Mouse (Mus musculus) CH12.LX (cell line): ENCODE data around the gene Gprasp1. TPM values are rescaled to one million over a fixed set of nuclear protein-coding genes. Genes with fewer than 3 reads are reported as not detected.
"Not testable (repeated sequence)": the region's sequence is repeated elsewhere in the genome, so short reads cannot be mapped to it uniquely, and the experiment has no call there.

Source experiments
- DNase-seq: peaks from one replicate; pipeline ENCODE4 v3.0.0-alpha.2; 2013; ENCODE audit errors: extremely low read depth
- H3K27ac ChIP-seq: 2 replicates; pipeline ENCODE4 v1.5.1; 2012; ENCODE audit warnings: low read depth, mild to moderate bottlenecking, control low read depth, moderate library complexity; ENCODE audit not compliant: insufficient read depth
- H3K27me3 ChIP-seq: replicated peaks from 2 replicates; pipeline ENCODE3; 2012; ENCODE audit warnings: inconsistent platforms
- H3K36me3 ChIP-seq, 2 experiments: replicated peaks in 1 of 2; 2 replicates each; pipeline versions ENCODE3 to v1.6.1; 2012; ENCODE audit warnings: inconsistent platforms in 1 of 2, low read length in 1 of 2, mild to moderate bottlenecking in 1 of 2, mixed read lengths in 1 of 2, moderate library complexity in 1 of 2; ENCODE audit not compliant: control insufficient read depth in 1 of 2, insufficient read depth in 1 of 2
- H3K4me1 ChIP-seq, 2 experiments: 2 replicates each; pipeline ENCODE4 v1.6.1; 2012; ENCODE audit warnings: inconsistent platforms in 1 of 2, moderate library complexity in 1 of 2; ENCODE audit not compliant: insufficient read depth in 2 of 2, control insufficient read depth in 1 of 2
- H3K4me2 ChIP-seq: 2 replicates; pipeline ENCODE4 v1.6.1; 2012; ENCODE audit warnings: low read depth, mild to moderate bottlenecking, control low read depth; ENCODE audit not compliant: poor library complexity, insufficient read depth, severe bottlenecking
- H3K4me3 ChIP-seq, 3 experiments: fragments of 150-350 bp in 1 of 3; sonication (generic) in 1 of 3; replicated peaks in 1 of 3; 2 replicates each; pipeline versions ENCODE3 to v1.5.1; 2011 to 2012; ENCODE audit warnings: low read depth in 2 of 3, low read length in 2 of 3, mild to moderate bottlenecking in 2 of 3, moderate library complexity in 2 of 3, control low read depth in 1 of 3, improper control_type of control experiment in 1 of 3, inconsistent platforms in 1 of 3, mixed read lengths in 1 of 3; ENCODE audit not compliant: poor library complexity in 1 of 3
- H3K79me2 ChIP-seq: replicated peaks from 2 replicates; pipeline ENCODE4 v1.6.1; 2012; ENCODE audit warnings: mild to moderate bottlenecking, moderate library complexity; ENCODE audit not compliant: control insufficient read depth, poor library complexity, insufficient read depth, severe bottlenecking; ENCODE audit errors: extremely low read depth
- H3K9ac ChIP-seq: 2 replicates; pipeline ENCODE4 v1.6.1; 2012; ENCODE audit warnings: low read depth, mild to moderate bottlenecking, control low read depth, moderate library complexity; ENCODE audit not compliant: insufficient read depth
- H3K9me3 ChIP-seq: replicated peaks from 2 replicates; pipeline ENCODE3; 2012; ENCODE audit warnings: low read length, inconsistent platforms, mixed read lengths
- CHD2 ChIP-seq: IDR thresholded peaks from 2 replicates; pipeline ENCODE4 v1.6.1; 2011; ENCODE audit warnings: low read length, improper control_type of control experiment
- CTCF ChIP-seq, 2 experiments: IDR thresholded peaks in 1 of 2; conservative IDR thresholded peaks in 1 of 2; 2 replicates each; pipeline ENCODE4 v1.5.1; 2011 to 2012; ENCODE audit warnings: low read depth in 2 of 2, low read length in 2 of 2, improper control_type of control experiment in 1 of 2, inconsistent platforms in 1 of 2, mild to moderate bottlenecking in 1 of 2, moderate library complexity in 1 of 2
- RAD21 ChIP-seq: IDR thresholded peaks from 2 replicates; pipeline ENCODE4 v1.6.1; 2011; ENCODE audit warnings: low read depth, mild to moderate bottlenecking, low read length, improper control_type of control experiment, moderate library complexity
- SMC3 ChIP-seq: IDR thresholded peaks from 2 replicates; pipeline ENCODE4 v1.6.1; 2011; ENCODE audit warnings: low read depth, low read length, improper control_type of control experiment
- dilution Hi-C: fragments of 300-500 bp; cut with MboI; formaldehyde crosslinking; loops from 2 replicates; pipeline ENCODE4 v1.14.3; 2020; ENCODE audit warnings: low sequenced_read_pairs; ENCODE audit not compliant: extremely low pct_unique_long_range_greater_than_20kb, extremely low pct_ligation_motif_present
- in situ Hi-C: fragments of 300-500 bp; cut with MboI; formaldehyde crosslinking; loops from 3 replicates; pipeline ENCODE4 v1.14.3; 2019; ENCODE audit warnings: low sequenced_read_pairs, low pct_ligation_motif_present, low pct_unique_long_range_greater_than_20kb, mixed read lengths
- polyA plus RNA-seq: library from polyadenylated mRNA; unstranded; fragments of >175 nt; gene quantifications from 2 replicates; pipeline ENCODE4 v1.2.1, GENCODE M21; 2012; ENCODE audit warnings: low read depth; ENCODE audit not compliant: insufficient read length
- total RNA-seq, 2 experiments: library from RNA; depleted of rRNA; stranded (reverse); fragments of 300-350 nt in 1 of 2; fragments of >200 nt in 1 of 2; gene quantifications; 2 replicates each; pipeline ENCODE4 v1.2.3; 2012 to 2014

The Gprasp1 gene
- total and polyA plus RNA-seq, 3 experiments = 6.4 to 15.7 (median 9.3) TPM

- H3K27ac ChIP-seq, H3K9ac ChIP-seq, H3K79me2 ChIP-seq, H3K4me3 ChIP-seq, H3K4me2 ChIP-seq, H3K27me3 ChIP-seq, in situ Hi-C loops, H3K4me1 ChIP-seq, H3K36me3 ChIP-seq, dilution Hi-C loops, H3K9me3 ChIP-seq: not testable (repeated sequence)
- TF ChIP-seq SMC3 = 0 out of 2 replicates have a peak, but pooled peaks have one; percentile 13
- TF ChIP-seq CTCF (conservative IDR thresholded peaks at IDR 0.05 in 1 of 2, IDR thresholded peaks at IDR 0.05 in 1 of 2; ENCODE audit: low read depth in 2 of 2, low read length in 2 of 2) = peak; percentile 11 to 49; a peak in 2 of 4 replicates
- TF ChIP-seq CHD2 = peak; percentile 17; the same call in 1 of the 2 replicates
- peak; percentile 29 for TF ChIP-seq RAD21
- DNase-seq = peak; percentile 43
Observed at GRCm38 (mm10) chrX:135839397-135840391, 97.2 kb downstream of the Gprasp1 start.

Other genes with a start within 250 kb of the Gprasp1 start
- 0.46 and 0.55 TPM in 2 replicates for gene AV320801, start 248.1 kb upstream of the Gprasp1 start, total RNA-seq (2012; rRNA removed)
- 2.4 and 2.9 TPM in 2 replicates for gene AV320801, start 248.1 kb upstream of the Gprasp1 start, total RNA-seq (2014; rRNA removed)
- 0.81 and 1.3 TPM in 2 replicates for gene AV320801, start 248.1 kb upstream of the Gprasp1 start, polyA plus RNA-seq
- gene Nxf7, start 144.0 kb upstream of the Gprasp1 start, total RNA-seq (2012; rRNA removed) = 68.3 and 96.7 TPM in 2 replicates
- gene Nxf7, start 144.0 kb upstream of the Gprasp1 start, total RNA-seq (2014; rRNA removed) = 120 and 132 TPM in 2 replicates
- gene Nxf7, start 144.0 kb upstream of the Gprasp1 start, polyA plus RNA-seq = 133 and 183 TPM in 2 replicates
- 0.08 TPM in 2 replicates for gene Prame, start 115.0 kb upstream of the Gprasp1 start, total RNA-seq (2012; rRNA removed)
- gene Prame, start 115.0 kb upstream of the Gprasp1 start, total RNA-seq (2014; rRNA removed) = not detected in 2 replicates
- not detected in 2 replicates for gene Prame, start 115.0 kb upstream of the Gprasp1 start, polyA plus RNA-seq
- 6.6 and 7.2 TPM in 2 replicates for gene Tcp11x2, start 48.9 kb upstream of the Gprasp1 start, total RNA-seq (2012; rRNA removed)
- 12.4 and 15.0 TPM in 2 replicates for gene Tcp11x2, start 48.9 kb upstream of the Gprasp1 start, total RNA-seq (2014; rRNA removed)
- 12.9 and 13.1 TPM in 2 replicates for gene Tcp11x2, start 48.9 kb upstream of the Gprasp1 start, polyA plus RNA-seq
- gene Tmsb15a, start 17.5 kb upstream of the Gprasp1 start, total RNA-seq (2012; rRNA removed) = not detected in 2 replicates
- gene Tmsb15a, start 17.5 kb upstream of the Gprasp1 start, total RNA-seq (2014; rRNA removed) = not detected in 2 replicates
- gene Tmsb15a, start 17.5 kb upstream of the Gprasp1 start, polyA plus RNA-seq = not detected in 2 replicates
- 5.6 and 6.5 TPM in 2 replicates for gene Armcx5, start within 50 bp of the Gprasp1 start, total RNA-seq (2012; rRNA removed)
- 10.9 and 11.6 TPM in 2 replicates for gene Armcx5, start within 50 bp of the Gprasp1 start, total RNA-seq (2014; rRNA removed)
- gene Armcx5, start within 50 bp of the Gprasp1 start, polyA plus RNA-seq = 7.5 and 8.3 TPM in 2 replicates
- 13.8 and 17.1 TPM in 2 replicates for gene Bhlhb9, start 54.9 kb downstream of the Gprasp1 start, total RNA-seq (2012; rRNA removed)
- gene Bhlhb9, start 54.9 kb downstream of the Gprasp1 start, total RNA-seq (2014; rRNA removed) = 24.7 and 25.6 TPM in 2 replicates
- 27.9 and 29.3 TPM in 2 replicates for gene Bhlhb9, start 54.9 kb downstream of the Gprasp1 start, polyA plus RNA-seq
- 0.08 TPM in 2 replicates for gene Gprasp2, start 96.3 kb downstream of the Gprasp1 start, total RNA-seq (2012; rRNA removed)
- not detected in 2 replicates for gene Gprasp2, start 96.3 kb downstream of the Gprasp1 start, total RNA-seq (2014; rRNA removed)
- gene Gprasp2, start 96.3 kb downstream of the Gprasp1 start, polyA plus RNA-seq = 0.40 TPM in 1 of 2 replicates, not detected in the other